Mouse (Mus musculus) bone marrow, adult 2 months (tissue): ENCODE measurements around the gene Olfr675.

Experiments used
- CTCF ChIP-seq: fragments of 200-500 bp; IDR thresholded peaks from 2 replicates; pipeline ENCODE4 v1.5.1; 2011; ENCODE audit warnings: low read length, control low read depth; ENCODE audit not compliant: control insufficient read depth, insufficient read depth
- POLR2A ChIP-seq: fragments of 200-500 bp; IDR thresholded peaks from 2 replicates; pipeline ENCODE4 v1.6.1; 2011; ENCODE audit warnings: low read depth, mild to moderate bottlenecking, control low read depth, low read length, borderline replicate concordance; ENCODE audit not compliant: control insufficient read depth

GRCm38 (mm10) chr7:105028360-105028759 lies at the start of gene Olfr675:
- TF ChIP-seq CTCF (no peak), POLR2A (no peak)
